Mouse (Mus musculus): Measurements from ENCODE around the gene Wnk3. TPM values are rescaled to one million over a fixed set of nuclear protein-coding genes. Genes with fewer than 3 reads are reported as not detected.
"Not testable (repeated sequence)": the region's sequence is repeated elsewhere in the genome, so short reads cannot be mapped to it uniquely, and the experiment has no call there.

Wnk3 gene
- polyA plus RNA-seq (2012): not detected in 2 replicates

GRCm38 (mm10) chrX:151197778-151198177, at the start of gene Wnk3:
Wnk3 (plus strand) TSS chrX:151198078.
- H3K9me3 ChIP-seq (ENCODE audit: control insufficient read depth, low read length): no peaks in the 10 kb centered on the region
- H3K36me3 ChIP-seq (ENCODE audit: control insufficient read depth): no peaks in the 10 kb centered on the region
- no peaks in the 10 kb centered on the region for H3K27me3 ChIP-seq (ENCODE audit: control insufficient read depth)
- H3K4me3 ChIP-seq (replicated peaks): no peak within 1 kb of the TSS
- H3K4me1 ChIP-seq (ENCODE audit: control insufficient read depth): no peaks in the 10 kb centered on the region
- TF ChIP-seq GATA1 (IDR thresholded peaks at IDR 0.05; ENCODE audit: low read length) (no peak), TAL1 (IDR thresholded peaks at IDR 0.05; ENCODE audit: low read length) (no peak)

GRCm38 (mm10) chrX:151158414-151158813, 39.5 kb upstream of the Wnk3 start:
- Histone ChIP-seq H3K4me3 (replicated peaks) (no peak overlapping the region), H3K9me3 (ENCODE audit: control insufficient read depth, low read length) (no peaks in the 10 kb centered on the region), H3K36me3 (ENCODE audit: control insufficient read depth) (no peaks in the 10 kb centered on the region), H3K27me3 (ENCODE audit: control insufficient read depth) (no peaks in the 10 kb centered on the region), H3K4me1 (ENCODE audit: control insufficient read depth) (no peaks in the 10 kb centered on the region)
- TF ChIP-seq TAL1 (IDR thresholded peaks at IDR 0.05; ENCODE audit: low read length) (no peak), GATA1 (IDR thresholded peaks at IDR 0.05; ENCODE audit: low read length) (no peak)

- TF ChIP-seq TAL1 (IDR thresholded peaks at IDR 0.05; ENCODE audit: low read length): no peak
- no peak for TF ChIP-seq GATA1 (IDR thresholded peaks at IDR 0.05; ENCODE audit: low read length)
- Histone ChIP-seq H3K4me3 (replicated peaks) (no peak overlapping the region), H3K9me3 (ENCODE audit: control insufficient read depth, low read length) (peaks cover 3% of the 10 kb centered on the region; the same call in 1 of the 2 replicates)
These were observed 29.3 kb upstream of the Wnk3 start for GRCm38 (mm10) chrX:151168438-151169131.

GRCm38 (mm10) chrX:151169261-151169961, 28.5 kb upstream of the Wnk3 start:
- TF ChIP-seq TAL1 (IDR thresholded peaks at IDR 0.05; ENCODE audit: low read length) (no peak), GATA1 (IDR thresholded peaks at IDR 0.05; ENCODE audit: low read length) (no peak)
- Histone ChIP-seq H3K4me3 (replicated peaks) (peak overlapping the region; percentile 2), H3K4me1 (ENCODE audit: control insufficient read depth) (no peaks in the 10 kb centered on the region), H3K27me3 (ENCODE audit: control insufficient read depth) (peaks cover 30% of the 10 kb centered on the region), H3K9me3 (ENCODE audit: control insufficient read depth, low read length) (peaks cover 3% of the 10 kb centered on the region; the same call in 1 of the 2 replicates), H3K36me3 (ENCODE audit: control insufficient read depth) (no peaks in the 10 kb centered on the region)

More at GRCm38 (mm10) chrX:151168438-151169131, 29.3 kb upstream of the Wnk3 start:
- no peaks in the 10 kb centered on the region for H3K36me3 ChIP-seq (ENCODE audit: control insufficient read depth)
- peaks cover 30% of the 10 kb centered on the region for H3K27me3 ChIP-seq (ENCODE audit: control insufficient read depth)
- no peaks in the 10 kb centered on the region for H3K4me1 ChIP-seq (ENCODE audit: control insufficient read depth)

GRCm38 (mm10) chrX:151173134-151173533, 24.7 kb upstream of the Wnk3 start:
- H3K4me1 ChIP-seq (ENCODE audit: control insufficient read depth); H3K4me3 ChIP-seq (replicated peaks); H3K9me3 ChIP-seq (ENCODE audit: control insufficient read depth, low read length); H3K36me3 ChIP-seq (ENCODE audit: control insufficient read depth): not testable (repeated sequence)
- peaks cover 28% of the 10 kb centered on the region for H3K27me3 ChIP-seq (ENCODE audit: control insufficient read depth)

- Histone ChIP-seq H3K36me3 (ENCODE audit: control insufficient read depth) (no peaks in the 10 kb centered on the region), H3K4me1 (ENCODE audit: control insufficient read depth) (no peaks in the 10 kb centered on the region), H3K9me3 (ENCODE audit: control insufficient read depth, low read length) (no peaks in the 10 kb centered on the region), H3K27me3 (ENCODE audit: control insufficient read depth) (no peaks in the 10 kb centered on the region), H3K4me3 (replicated peaks) (no peak overlapping the region)
- TF ChIP-seq GATA1 (IDR thresholded peaks at IDR 0.05; ENCODE audit: low read length) (no peak), TAL1 (IDR thresholded peaks at IDR 0.05; ENCODE audit: low read length) (no peak)
These were observed 100.5 kb downstream of the Wnk3 start for GRCm38 (mm10) chrX:151298329-151298728.

- TF ChIP-seq TAL1 (IDR thresholded peaks at IDR 0.05; ENCODE audit: low read length) (no peak), GATA1 (IDR thresholded peaks at IDR 0.05; ENCODE audit: low read length) (no peak)
- no peaks in the 10 kb centered on the region for H3K36me3 ChIP-seq (ENCODE audit: control insufficient read depth)
- no peak overlapping the region for H3K4me3 ChIP-seq (replicated peaks)
- H3K27me3 ChIP-seq (ENCODE audit: control insufficient read depth): no peaks in the 10 kb centered on the region
- H3K4me1 ChIP-seq (ENCODE audit: control insufficient read depth): no peaks in the 10 kb centered on the region
- no peaks in the 10 kb centered on the region for H3K9me3 ChIP-seq (ENCODE audit: control insufficient read depth, low read length)
These were observed 115.9 kb downstream of the Wnk3 start for GRCm38 (mm10) chrX:151313732-151314131.

- Histone ChIP-seq H3K9me3 (ENCODE audit: control insufficient read depth, low read length) (no peaks in the 10 kb centered on the region), H3K4me1 (ENCODE audit: control insufficient read depth) (no peaks in the 10 kb centered on the region), H3K36me3 (ENCODE audit: control insufficient read depth) (no peaks in the 10 kb centered on the region), H3K4me3 (replicated peaks) (no peak overlapping the region), H3K27me3 (ENCODE audit: control insufficient read depth) (no peaks in the 10 kb centered on the region; the same call in 1 of the 2 replicates)
- no peak for TF ChIP-seq GATA1 (IDR thresholded peaks at IDR 0.05; ENCODE audit: low read length)
- TF ChIP-seq TAL1 (IDR thresholded peaks at IDR 0.05; ENCODE audit: low read length): no peak
These were observed 135.7 kb downstream of the Wnk3 start for GRCm38 (mm10) chrX:151333615-151334014.

- Histone ChIP-seq H3K27me3 (ENCODE audit: control insufficient read depth) (no peaks in the 10 kb centered on the region; the same call in 1 of the 2 replicates), H3K4me1 (ENCODE audit: control insufficient read depth) (no peaks in the 10 kb centered on the region), H3K4me3 (replicated peaks) (no peak overlapping the region), H3K9me3 (ENCODE audit: control insufficient read depth, low read length) (no peaks in the 10 kb centered on the region), H3K36me3 (ENCODE audit: control insufficient read depth) (no peaks in the 10 kb centered on the region)
- TF ChIP-seq TAL1 (IDR thresholded peaks at IDR 0.05; ENCODE audit: low read length) (no peak), GATA1 (IDR thresholded peaks at IDR 0.05; ENCODE audit: low read length) (no peak)
These were observed 139.9 kb downstream of the Wnk3 start for GRCm38 (mm10) chrX:151337804-151338203.

All from erythroblast, embryonic 14.5 days (primary cell).